Mouse (Mus musculus): ENCODE data around the gene Gm9887. TPM values are rescaled to one million over a fixed set of nuclear protein-coding genes. Genes with fewer than 3 reads are reported as not detected.

Gm9887 gene
- total and polyA plus RNA-seq, 3 experiments, result 3.4 to 4.3 TPM; not detected in 1

GRCm38 (mm10) chr12:69418606-69419005, 46.3 kb upstream of the Gm9887 start:
- H3K27ac ChIP-seq (ENCODE audit: insufficient read depth, low read depth), result peak overlapping the region; percentile 100
- H3K36me3 ChIP-seq (replicated peaks in 1 of 2; ENCODE audit: control insufficient read depth in 1 of 2, insufficient read depth in 1 of 2, low read length in 1 of 2), result peaks cover 0 to 4% of the 10 kb centered on the region in 2 experiments
- H3K9ac ChIP-seq (ENCODE audit: insufficient read depth, low read depth), result peak overlapping the region; percentile 82
- peak overlapping the region; percentile 21 to 49 (median 49) for H3K4me3 ChIP-seq (replicated peaks in 1 of 3; ENCODE audit: low read depth in 2 of 3, low read length in 2 of 3, poor library complexity in 1 of 3)
- TF ChIP-seq CHD2 (IDR thresholded peaks at IDR 0.05; ENCODE audit: low read length) (no peak), USF2 (conservative IDR thresholded peaks at IDR 0.05; ENCODE audit: low read depth, low read length) (no peak), HCFC1 (IDR thresholded peaks at IDR 0.05; ENCODE audit: low read depth, low read length) (no peak), MAX (IDR thresholded peaks at IDR 0.05; ENCODE audit: low read length) (0 out of 2 replicates have a peak, but pooled peaks have one; percentile 1), POLR2AphosphoS2 (IDR thresholded peaks at IDR 0.05; ENCODE audit: low read depth, low read length) (no peak), MAZ (IDR thresholded peaks at IDR 0.05; ENCODE audit: low read depth, low read length) (no peak), UBTF (IDR thresholded peaks at IDR 0.05; ENCODE audit: low read depth, low read length) (0 out of 2 replicates have a peak, but pooled peaks have one; percentile 36), NRF1 (IDR thresholded peaks at IDR 0.05; ENCODE audit: low read depth, low read length) (no peak), E2F4 (IDR thresholded peaks at IDR 0.05; ENCODE audit: insufficient replicate concordance, low read depth, low read length) (no peak)
- peaks cover 32 to 87% of the 10 kb centered on the region in 2 experiments for H3K4me1 ChIP-seq (ENCODE audit: control insufficient read depth in 1 of 2, insufficient read depth in 2 of 2)
- no peaks in the 10 kb centered on the region for H3K27me3 ChIP-seq (replicated peaks)
- no peaks in the 10 kb centered on the region for H3K79me2 ChIP-seq (replicated peaks; ENCODE audit: control insufficient read depth, extremely low read depth, insufficient read depth, poor library complexity, severe bottlenecking)
- peak overlapping the region; percentile 57 for H3K4me2 ChIP-seq (ENCODE audit: insufficient read depth, low read depth, poor library complexity, severe bottlenecking)
- dilution Hi-C loops (cut with MboI; ENCODE audit: extremely low pct_ligation_motif_present, extremely low pct_unique_long_range_greater_than_20kb, low sequenced_read_pairs) (no loop called here), in situ Hi-C loops (cut with MboI; ENCODE audit: low pct_ligation_motif_present, low pct_unique_long_range_greater_than_20kb, low sequenced_read_pairs) (loop anchor here (5.0 kb wide), 2 partner anchors 36 to 39 kb away; no protein-coding TSS in a partner anchor)
- no peak for DNase-seq (ENCODE audit: extremely low read depth)
- H3K9me3 ChIP-seq (replicated peaks; ENCODE audit: low read length), result peaks cover 2% of the 10 kb centered on the region

- DNase-seq (ENCODE audit: extremely low read depth), result peak; percentile 99
- no peaks in the 10 kb centered on the region for H3K79me2 ChIP-seq (replicated peaks; ENCODE audit: control insufficient read depth, extremely low read depth, insufficient read depth, poor library complexity, severe bottlenecking)
- peaks cover 2% of the 10 kb centered on the region for H3K9me3 ChIP-seq (replicated peaks; ENCODE audit: low read length)
- peak overlapping the region; percentile 57 for H3K4me2 ChIP-seq (ENCODE audit: insufficient read depth, low read depth, poor library complexity, severe bottlenecking)
- in situ Hi-C loops (cut with MboI; ENCODE audit: low pct_ligation_motif_present, low pct_unique_long_range_greater_than_20kb, low sequenced_read_pairs) (loop anchor here (5.0 kb wide), 2 partner anchors 35 to 40 kb away; no protein-coding TSS in a partner anchor), dilution Hi-C loops (cut with MboI; ENCODE audit: extremely low pct_ligation_motif_present, extremely low pct_unique_long_range_greater_than_20kb, low sequenced_read_pairs) (no loop called here)
- H3K36me3 ChIP-seq (replicated peaks in 1 of 2; ENCODE audit: control insufficient read depth in 1 of 2, insufficient read depth in 1 of 2, low read length in 1 of 2), result peaks cover 0 to 4% of the 10 kb centered on the region in 2 experiments
- peak overlapping the region; percentile 82 for H3K9ac ChIP-seq (ENCODE audit: insufficient read depth, low read depth)
- H3K4me3 ChIP-seq (replicated peaks in 1 of 3; ENCODE audit: low read depth in 2 of 3, low read length in 2 of 3, poor library complexity in 1 of 3), result peak overlapping the region in 2 of 3 experiments; percentile 49
- no peaks in the 10 kb centered on the region for H3K27me3 ChIP-seq (replicated peaks)
- H3K4me1 ChIP-seq (ENCODE audit: control insufficient read depth in 1 of 2, insufficient read depth in 2 of 2), result peaks cover 35 to 87% of the 10 kb centered on the region in 2 experiments
- H3K27ac ChIP-seq (ENCODE audit: insufficient read depth, low read depth), result peak overlapping the region; percentile 100
- TF ChIP-seq ELF1 (IDR thresholded peaks at IDR 0.05; ENCODE audit: low read depth, low read length) (peak; percentile 89), CTCF (conservative IDR thresholded peaks at IDR 0.05 in 1 of 2, IDR thresholded peaks at IDR 0.05 in 1 of 2; ENCODE audit: low read depth in 2 of 2, low read length in 2 of 2) (no peak), HCFC1 (IDR thresholded peaks at IDR 0.05; ENCODE audit: low read depth, low read length) (peak; percentile 40), SMC3 (IDR thresholded peaks at IDR 0.05; ENCODE audit: low read depth, low read length) (peak; percentile 38), IRF4 (IDR thresholded peaks at IDR 0.05; ENCODE audit: low read depth, low read length) (peak; percentile 82), EP300 (IDR thresholded peaks at IDR 0.05; ENCODE audit: low read length) (peak; percentile 88), E2F4 (IDR thresholded peaks at IDR 0.05; ENCODE audit: insufficient replicate concordance, low read depth, low read length) (0 out of 2 replicates have a peak, but pooled peaks have one; percentile 53), ZMIZ1 (IDR thresholded peaks at IDR 0.05; ENCODE audit: low read depth, low read length) (peak; percentile 66), GABPA (IDR thresholded peaks at IDR 0.05; ENCODE audit: insufficient replicate concordance, low read depth, low read length) (no peak), POLR2AphosphoS2 (IDR thresholded peaks at IDR 0.05; ENCODE audit: low read depth, low read length) (peak; percentile 50; the same call in 1 of the 2 replicates), CHD1 (IDR thresholded peaks at IDR 0.05; ENCODE audit: low read depth, low read length) (no peak; the same call in 1 of the 2 replicates), UBTF (IDR thresholded peaks at IDR 0.05; ENCODE audit: low read depth, low read length) (peak; percentile 61), USF2 (conservative IDR thresholded peaks at IDR 0.05; ENCODE audit: low read depth, low read length) (peak; percentile 85), ETS1 (conservative IDR thresholded peaks at IDR 0.05; ENCODE audit: low read depth, low read length) (peak; percentile 96), ZC3H11A (IDR thresholded peaks at IDR 0.05; ENCODE audit: low read depth, low read length) (no peak), TBP (conservative IDR thresholded peaks at IDR 0.05; ENCODE audit: low read depth, low read length) (peak; percentile 89), TCF12 (IDR thresholded peaks at IDR 0.05; ENCODE audit: low read depth, low read length) (peak; percentile 97), MXI1 (IDR thresholded peaks at IDR 0.05; ENCODE audit: low read depth, low read length) (peak; percentile 46; the same call in 1 of the 2 replicates), POLR2A (IDR thresholded peaks at IDR 0.05; ENCODE audit: low read depth, low read length) (peak; percentile 80), BHLHE40 (IDR thresholded peaks at IDR 0.05; ENCODE audit: low read depth, low read length) (peak; percentile 93), PAX5 (IDR thresholded peaks at IDR 0.05; ENCODE audit: low read length) (no peak), NRF1 (IDR thresholded peaks at IDR 0.05; ENCODE audit: low read depth, low read length) (no peak), SIN3A (IDR thresholded peaks at IDR 0.05; ENCODE audit: low read length) (peak; percentile 77), MYC (IDR thresholded peaks at IDR 0.05; ENCODE audit: low read depth, low read length) (peak; percentile 99), MAFK (IDR thresholded peaks at IDR 0.05; ENCODE audit: insufficient replicate concordance, low read length) (peak; percentile 49; the same call in 1 of the 2 replicates), MAX (IDR thresholded peaks at IDR 0.05; ENCODE audit: low read length) (peak; percentile 99), USF1 (IDR thresholded peaks at IDR 0.05; ENCODE audit: low read depth, low read length) (peak; percentile 90), RCOR1 (conservative IDR thresholded peaks at IDR 0.05; ENCODE audit: low read depth, low read length) (peak; percentile 48; the same call in 1 of the 2 replicates), CHD2 (IDR thresholded peaks at IDR 0.05; ENCODE audit: low read length) (peak; percentile 63)
Observed at GRCm38 (mm10) chr12:69417701-69418291, 45.5 kb upstream of the Gm9887 start.
